Mouse (Mus musculus): ENCODE measurements at regions not wholly inside any gene's neighbourhood (a gene's known extent, or its start where the extent isn't known, plus 50 kb on each side); places are given as distances from the start of the nearest gene placed in this dataset.

DNA sequence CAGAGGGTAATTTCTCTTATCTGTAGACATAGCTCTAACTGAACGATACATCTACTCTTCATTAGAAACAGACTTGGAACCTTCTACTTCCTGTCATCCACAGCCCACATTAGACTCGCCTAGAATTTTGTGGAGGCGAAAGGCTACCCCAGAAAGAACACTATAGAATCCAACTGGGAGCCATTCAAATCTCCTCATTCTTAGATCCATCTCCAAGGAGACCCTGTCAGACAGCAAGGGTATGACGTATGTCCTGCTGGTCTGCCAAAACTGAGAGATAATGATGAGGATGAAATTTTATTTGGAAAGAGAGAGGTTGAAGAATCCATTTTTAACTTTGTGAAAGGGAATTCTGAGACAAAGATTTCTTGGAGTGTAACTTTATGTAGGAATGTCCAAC, 185.3 kb upstream of the Tnc start:
- TF ChIP-seq FOSL1 (IDR thresholded peaks at IDR 0.05; ENCODE audit: insufficient read depth, low read length, poor library complexity, severe bottlenecking) = no peak
- no peak for TF ChIP-seq CEBPB (IDR thresholded peaks at IDR 0.05; ENCODE audit: low read depth)
- no peak for TF ChIP-seq CTCF (IDR thresholded peaks at IDR 0.05; ENCODE audit: control insufficient read depth, insufficient read depth, insufficient read length)
- no peak for TF ChIP-seq MYOG (IDR thresholded peaks at IDR 0.05; ENCODE audit: control insufficient read depth, extremely low read depth, insufficient read length)
- TF ChIP-seq USF1 (IDR thresholded peaks at IDR 0.05; ENCODE audit: low read depth) = no peak
- no peak for TF ChIP-seq MAX (IDR thresholded peaks at IDR 0.05)
- TF ChIP-seq MYOD1 (IDR thresholded peaks at IDR 0.05; ENCODE audit: control insufficient read depth, insufficient read length, low read depth) = no peak
- Histone ChIP-seq H3ac (ENCODE audit: control insufficient read depth, insufficient read length, low read depth) (no peak overlapping the region), H3K79me2 (ENCODE audit: control insufficient read depth, insufficient read depth) (no peaks in the 10 kb centered on the region), H3K79me3 (ENCODE audit: low read depth) (no peaks in the 10 kb centered on the region), H3K36me3 (ENCODE audit: control insufficient read depth, insufficient read depth) (no peaks in the 10 kb centered on the region), H3K4me3 (ENCODE audit: insufficient read depth, poor library complexity, severe bottlenecking) (no peak overlapping the region), H3K27me3 (ENCODE audit: control insufficient read depth, insufficient read depth, insufficient read length) (no peaks in the 10 kb centered on the region)

DNA sequence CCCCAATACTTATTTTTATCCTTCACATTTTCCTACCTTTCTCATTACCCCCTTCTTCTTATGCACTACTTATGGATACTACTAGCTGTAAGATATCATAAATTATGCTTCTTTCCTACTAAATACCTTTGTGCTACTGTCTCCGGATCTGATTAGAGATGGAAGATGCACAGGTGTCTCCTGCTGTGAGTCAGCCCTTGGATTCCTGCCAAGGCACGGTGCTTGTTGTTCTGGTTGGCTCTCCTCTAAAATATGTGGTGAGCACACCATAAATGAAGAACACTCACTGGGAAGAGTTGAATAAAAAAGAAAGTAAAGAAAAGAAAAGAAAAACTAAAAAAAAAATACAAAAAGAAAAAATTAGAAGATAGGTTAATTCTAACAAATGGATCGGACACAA, 181.5 kb upstream of the Tnc start:
- Histone ChIP-seq H3K79me2 (ENCODE audit: control insufficient read depth, insufficient read depth) (no peaks in the 10 kb centered on the region), H3K79me3 (ENCODE audit: low read depth) (no peaks in the 10 kb centered on the region), H3K36me3 (ENCODE audit: control insufficient read depth, insufficient read depth) (no peaks in the 10 kb centered on the region), H3ac (ENCODE audit: control insufficient read depth, insufficient read length, low read depth) (no peak overlapping the region), H3K27me3 (ENCODE audit: control insufficient read depth, insufficient read depth, insufficient read length) (no peaks in the 10 kb centered on the region), H3K4me3 (ENCODE audit: insufficient read depth, poor library complexity, severe bottlenecking) (no peak overlapping the region)
- TF ChIP-seq MAX (IDR thresholded peaks at IDR 0.05) (no peak), CEBPB (IDR thresholded peaks at IDR 0.05; ENCODE audit: low read depth) (no peak)

DNA sequence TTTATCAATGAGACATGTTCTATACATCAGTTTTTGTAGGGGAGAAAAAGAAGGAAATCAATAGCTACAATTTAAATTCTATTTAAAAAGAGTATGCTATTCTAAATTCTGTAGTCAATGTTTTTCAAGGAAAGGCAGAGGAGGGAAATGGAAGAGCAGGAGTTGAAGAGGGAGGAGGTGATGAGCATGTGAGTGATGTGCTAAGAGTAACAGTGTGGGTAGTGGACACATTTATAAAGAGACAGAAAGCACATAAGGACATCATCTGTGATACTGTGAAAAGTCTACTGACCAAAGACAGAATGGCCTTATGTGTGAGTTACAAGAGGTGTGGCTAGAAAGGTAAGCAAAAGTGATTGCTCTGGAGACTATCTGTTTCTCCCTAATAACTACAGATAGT, 179.8 kb upstream of the Tnc start:
- Histone ChIP-seq H3K27me3 (ENCODE audit: control insufficient read depth, insufficient read depth, insufficient read length) (no peaks in the 10 kb centered on the region), H3ac (ENCODE audit: control insufficient read depth, insufficient read length, low read depth) (no peak overlapping the region), H3K79me2 (ENCODE audit: control insufficient read depth, insufficient read depth) (no peaks in the 10 kb centered on the region), H3K4me3 (ENCODE audit: insufficient read depth, poor library complexity, severe bottlenecking) (no peak overlapping the region), H3K79me3 (ENCODE audit: low read depth) (no peaks in the 10 kb centered on the region), H3K36me3 (ENCODE audit: control insufficient read depth, insufficient read depth) (no peaks in the 10 kb centered on the region)
- TF ChIP-seq MAX (IDR thresholded peaks at IDR 0.05) = no peak
- no peak for TF ChIP-seq CTCF (IDR thresholded peaks at IDR 0.05; ENCODE audit: control insufficient read depth, insufficient read depth, insufficient read length)
- TF ChIP-seq USF1 (IDR thresholded peaks at IDR 0.05; ENCODE audit: low read depth) = no peak
- TF ChIP-seq MYOG (IDR thresholded peaks at IDR 0.05; ENCODE audit: control insufficient read depth, extremely low read depth, insufficient read length) = no peak
- TF ChIP-seq FOSL1 (IDR thresholded peaks at IDR 0.05; ENCODE audit: insufficient read depth, low read length, poor library complexity, severe bottlenecking) = no peak
- TF ChIP-seq CEBPB (IDR thresholded peaks at IDR 0.05; ENCODE audit: low read depth) = no peak
- TF ChIP-seq MYOD1 (IDR thresholded peaks at IDR 0.05; ENCODE audit: control insufficient read depth, insufficient read length, low read depth) = no peak

DNA sequence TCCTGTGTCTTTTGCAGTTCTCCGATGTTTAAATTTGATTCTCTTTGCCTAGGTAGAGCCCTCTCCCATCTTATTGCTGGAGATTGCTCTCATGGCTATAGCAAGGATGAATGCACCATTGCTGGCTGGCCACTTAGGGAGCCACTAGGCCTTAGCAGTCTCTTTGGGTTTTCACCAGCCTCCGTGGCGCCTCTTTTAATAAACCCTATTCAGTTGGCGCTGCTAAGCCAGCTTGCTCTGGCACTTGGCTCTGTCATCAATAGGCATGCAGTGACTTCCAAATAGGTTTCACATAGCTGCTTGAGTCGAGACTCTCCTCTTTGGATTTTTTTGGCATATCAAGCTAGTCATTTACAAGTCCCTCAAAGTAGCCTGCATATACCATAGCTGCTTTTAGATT, 178.1 kb upstream of the Tnc start:
- no peaks in the 10 kb centered on the region for H3K79me2 ChIP-seq (ENCODE audit: control insufficient read depth, insufficient read depth)
- H3K27me3 ChIP-seq (ENCODE audit: control insufficient read depth, insufficient read depth, insufficient read length) = no peaks in the 10 kb centered on the region
- TF ChIP-seq CEBPB (IDR thresholded peaks at IDR 0.05; ENCODE audit: low read depth) (no peak), CTCF (IDR thresholded peaks at IDR 0.05; ENCODE audit: control insufficient read depth, insufficient read depth, insufficient read length) (no peak), FOSL1 (IDR thresholded peaks at IDR 0.05; ENCODE audit: insufficient read depth, low read length, poor library complexity, severe bottlenecking) (no peak), MYOG (IDR thresholded peaks at IDR 0.05; ENCODE audit: control insufficient read depth, extremely low read depth, insufficient read length) (no peak), MYOD1 (IDR thresholded peaks at IDR 0.05; ENCODE audit: control insufficient read depth, insufficient read length, low read depth) (no peak), MAX (IDR thresholded peaks at IDR 0.05) (no peak), USF1 (IDR thresholded peaks at IDR 0.05; ENCODE audit: low read depth) (no peak)
- no peaks in the 10 kb centered on the region for H3K36me3 ChIP-seq (ENCODE audit: control insufficient read depth, insufficient read depth)
- H3K79me3 ChIP-seq (ENCODE audit: low read depth) = no peaks in the 10 kb centered on the region
- no peak overlapping the region for H3K4me3 ChIP-seq (ENCODE audit: insufficient read depth, poor library complexity, severe bottlenecking)
- no peak overlapping the region for H3ac ChIP-seq (ENCODE audit: control insufficient read depth, insufficient read length, low read depth)

DNA sequence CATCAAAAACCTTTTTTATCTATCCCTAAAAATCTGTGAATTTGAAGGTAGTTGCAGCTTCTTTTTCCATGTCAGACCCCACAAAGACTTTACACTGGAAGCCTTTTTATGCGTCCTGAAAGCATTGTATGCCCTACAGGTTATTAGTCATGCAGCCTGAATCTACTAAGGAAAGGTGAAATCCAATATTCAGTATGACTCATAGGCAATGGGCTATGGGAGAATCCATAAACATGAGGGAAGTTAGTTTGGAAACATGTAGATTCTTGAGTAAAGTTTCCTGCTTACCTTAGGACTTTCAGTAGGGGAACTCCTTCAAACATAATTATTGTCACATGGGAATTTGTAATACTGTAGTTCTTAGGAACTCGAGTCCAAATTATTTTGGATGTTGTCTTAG, 173.0 kb upstream of the Tnc start:
- TF ChIP-seq CTCF (IDR thresholded peaks at IDR 0.05; ENCODE audit: control insufficient read depth, insufficient read depth, insufficient read length) (no peak), MYOD1 (IDR thresholded peaks at IDR 0.05; ENCODE audit: control insufficient read depth, insufficient read length, low read depth) (no peak), MAX (IDR thresholded peaks at IDR 0.05) (no peak), USF1 (IDR thresholded peaks at IDR 0.05; ENCODE audit: low read depth) (no peak), MYOG (IDR thresholded peaks at IDR 0.05; ENCODE audit: control insufficient read depth, extremely low read depth, insufficient read length) (no peak), CEBPB (IDR thresholded peaks at IDR 0.05; ENCODE audit: low read depth) (no peak), FOSL1 (IDR thresholded peaks at IDR 0.05; ENCODE audit: insufficient read depth, low read length, poor library complexity, severe bottlenecking) (no peak)

DNA sequence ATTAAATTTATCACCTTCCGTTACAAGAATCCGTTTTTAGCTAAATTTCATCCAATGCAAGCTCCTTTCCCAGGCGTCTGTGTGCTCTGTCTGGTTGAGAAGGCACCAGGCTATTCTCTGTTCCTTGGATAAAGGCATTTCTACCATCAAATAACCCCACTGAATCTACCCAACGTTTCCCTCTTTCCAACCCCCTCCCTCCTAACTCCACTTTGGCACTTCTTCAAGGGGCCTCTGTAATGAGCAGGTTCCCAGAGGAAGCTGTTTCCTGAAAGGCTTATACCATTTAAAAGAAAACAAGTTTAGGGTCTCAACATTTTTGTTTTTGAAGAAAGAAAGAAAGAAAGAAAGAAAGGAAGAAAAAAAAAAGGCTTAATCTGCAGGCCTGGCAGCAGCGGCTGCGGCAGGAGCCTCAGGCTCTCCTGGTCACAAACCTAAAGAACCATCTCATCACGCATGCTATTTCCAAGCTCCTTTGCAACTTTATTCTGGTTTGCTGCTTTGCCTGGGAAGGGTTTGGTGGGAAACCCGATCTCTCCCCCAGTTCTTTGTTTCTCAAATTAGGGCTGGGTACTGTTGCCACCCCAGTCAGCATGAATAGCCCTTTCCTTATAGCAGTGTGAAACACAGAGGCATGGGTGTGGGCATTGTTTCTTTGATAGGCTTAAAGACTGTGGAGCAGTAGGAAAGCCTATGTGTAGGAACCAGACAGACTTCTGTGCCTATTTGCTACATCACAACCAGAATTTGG, 160.5 kb upstream of the Tnc start:
- H3K27me3 ChIP-seq (ENCODE audit: control insufficient read depth, insufficient read depth, insufficient read length) = no peaks in the 10 kb centered on the region
- no peak overlapping the region for H3K4me3 ChIP-seq (ENCODE audit: insufficient read depth, poor library complexity, severe bottlenecking)
- TF ChIP-seq USF1 (IDR thresholded peaks at IDR 0.05; ENCODE audit: low read depth) (no peak), FOSL1 (IDR thresholded peaks at IDR 0.05; ENCODE audit: insufficient read depth, low read length, poor library complexity, severe bottlenecking) (no peak), MYOG (IDR thresholded peaks at IDR 0.05; ENCODE audit: control insufficient read depth, extremely low read depth, insufficient read length) (no peak), MYOD1 (IDR thresholded peaks at IDR 0.05; ENCODE audit: control insufficient read depth, insufficient read length, low read depth) (no peak), CEBPB (IDR thresholded peaks at IDR 0.05; ENCODE audit: low read depth) (no peak), CTCF (IDR thresholded peaks at IDR 0.05; ENCODE audit: control insufficient read depth, insufficient read depth, insufficient read length) (no peak), MAX (IDR thresholded peaks at IDR 0.05) (no peak)
- no peaks in the 10 kb centered on the region for H3K79me3 ChIP-seq (ENCODE audit: low read depth)
- H3ac ChIP-seq (ENCODE audit: control insufficient read depth, insufficient read length, low read depth) = no peak overlapping the region
- no peaks in the 10 kb centered on the region for H3K79me2 ChIP-seq (ENCODE audit: control insufficient read depth, insufficient read depth)
- H3K36me3 ChIP-seq (ENCODE audit: control insufficient read depth, insufficient read depth) = no peaks in the 10 kb centered on the region

More for the DNA sequence above, 173.0 kb upstream of the Tnc start:
- Histone ChIP-seq H3K27me3 (ENCODE audit: control insufficient read depth, insufficient read depth, insufficient read length) (no peaks in the 10 kb centered on the region), H3K4me3 (ENCODE audit: insufficient read depth, poor library complexity, severe bottlenecking) (no peak overlapping the region), H3ac (ENCODE audit: control insufficient read depth, insufficient read length, low read depth) (no peak overlapping the region), H3K79me2 (ENCODE audit: control insufficient read depth, insufficient read depth) (no peaks in the 10 kb centered on the region), H3K79me3 (ENCODE audit: low read depth) (no peaks in the 10 kb centered on the region), H3K36me3 (ENCODE audit: control insufficient read depth, insufficient read depth) (no peaks in the 10 kb centered on the region)
